Mouse (Mus musculus) ovary, postnatal 36 days (tissue): ENCODE data around the gene Slc30a1.

Source experiments
- DNase-seq: peaks from one replicate; pipeline ENCODE4 v3.0.0; 2022; ENCODE audit warnings: low spot score, mixed read lengths

The Slc30a1 gene

GRCm38 (mm10) chr1:191906571-191907430, at the start of gene Slc30a1:
Slc30a1 (plus strand) TSS chr1:191906767.
- peak; percentile 99 for DNase-seq

- DNase-seq: no peak
Observed at GRCm38 (mm10) chr1:191856886-191857651, 49.5 kb upstream of the Slc30a1 start.

GRCm38 (mm10) chr1:191858136-191858535, 48.4 kb upstream of the Slc30a1 start:
- DNase-seq: no peak

GRCm38 (mm10) chr1:191859847-191860246, 46.7 kb upstream of the Slc30a1 start:
- no peak for DNase-seq

GRCm38 (mm10) chr1:191861247-191861646, 45.3 kb upstream of the Slc30a1 start:
- DNase-seq: no peak

- DNase-seq: no peak
Observed at GRCm38 (mm10) chr1:191863833-191864550, 42.6 kb upstream of the Slc30a1 start.

GRCm38 (mm10) chr1:191864551-191865027, 42.0 kb upstream of the Slc30a1 start:
- no peak for DNase-seq

- DNase-seq: no peak
Observed at GRCm38 (mm10) chr1:191872076-191872710, 34.4 kb upstream of the Slc30a1 start.

- DNase-seq: no peak
Observed at GRCm38 (mm10) chr1:191875006-191875405, 31.6 kb upstream of the Slc30a1 start.

GRCm38 (mm10) chr1:191875683-191876305, 30.8 kb upstream of the Slc30a1 start:
- no peak for DNase-seq

- no peak for DNase-seq
Observed at GRCm38 (mm10) chr1:191877681-191878080, 28.9 kb upstream of the Slc30a1 start.

GRCm38 (mm10) chr1:191878518-191878921, 28.0 kb upstream of the Slc30a1 start:
- DNase-seq: no peak

- DNase-seq: no peak
Observed at GRCm38 (mm10) chr1:191880247-191880646, 26.3 kb upstream of the Slc30a1 start.

- DNase-seq: no peak
Observed at GRCm38 (mm10) chr1:191880921-191881609, 25.5 kb upstream of the Slc30a1 start.

GRCm38 (mm10) chr1:191881663-191882062, 24.9 kb upstream of the Slc30a1 start:
- DNase-seq: no peak

GRCm38 (mm10) chr1:191882474-191883206, 23.9 kb upstream of the Slc30a1 start:
- no peak for DNase-seq

- no peak for DNase-seq
Observed at GRCm38 (mm10) chr1:191883654-191884053, 22.9 kb upstream of the Slc30a1 start.

GRCm38 (mm10) chr1:191891912-191892311, 14.7 kb upstream of the Slc30a1 start:
- no peak for DNase-seq

GRCm38 (mm10) chr1:191894386-191894785, 12.2 kb upstream of the Slc30a1 start:
- DNase-seq: peak; percentile 35

- no peak for DNase-seq
Observed at GRCm38 (mm10) chr1:191894857-191895256, 11.7 kb upstream of the Slc30a1 start.
